Mouse (Mus musculus): ENCODE data around the gene Vps53. TPM values are rescaled to one million over a fixed set of nuclear protein-coding genes. Genes with fewer than 3 reads are reported as not detected.

The Vps53 gene
- polyA plus RNA-seq, 1 experiment from 2014 or later = 52.8 TPM

DNA sequence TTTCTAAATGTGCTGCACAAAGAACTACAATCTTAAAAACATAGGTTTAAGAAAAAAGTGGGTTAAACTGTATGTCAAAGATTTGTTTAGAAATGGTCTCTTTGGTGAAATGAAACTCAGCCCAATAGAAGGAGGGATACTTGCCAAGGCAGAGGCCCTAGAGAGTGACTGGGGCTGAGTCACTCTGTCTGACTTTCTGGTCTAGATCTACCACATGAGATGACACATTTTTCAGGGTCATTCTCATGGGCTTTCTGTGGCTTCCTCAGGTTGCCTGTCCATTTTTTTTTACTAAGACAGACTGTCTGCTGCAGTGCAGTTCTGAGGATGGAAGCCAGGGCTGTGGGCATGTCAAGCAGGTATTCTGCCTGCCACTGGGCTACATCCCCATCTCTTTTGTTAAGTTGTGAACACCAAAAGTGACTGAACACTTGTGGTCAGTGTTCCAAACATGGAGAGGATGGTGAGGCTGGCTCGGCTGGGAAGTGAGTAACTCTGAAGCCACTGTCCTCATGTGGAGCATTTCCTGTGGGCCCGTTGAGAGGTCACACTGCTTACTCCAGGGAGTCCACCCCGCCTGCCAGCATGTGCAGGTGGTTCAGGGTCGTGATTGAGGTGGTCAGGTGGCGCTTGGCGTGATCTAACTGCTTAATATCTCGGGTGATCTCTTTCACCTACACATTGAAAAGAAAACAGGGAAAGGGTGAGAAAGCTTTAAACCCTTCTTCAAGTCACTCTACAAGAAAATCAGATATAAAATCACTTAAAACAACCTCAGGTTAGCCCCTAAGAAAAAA, 43.6 kb downstream of the Vps53 start:
- peaks cover 56% of the 10 kb centered on the region for H3K36me3 ChIP-seq
- H3K9ac ChIP-seq (replicated peaks) = no peak overlapping the region

DNA sequence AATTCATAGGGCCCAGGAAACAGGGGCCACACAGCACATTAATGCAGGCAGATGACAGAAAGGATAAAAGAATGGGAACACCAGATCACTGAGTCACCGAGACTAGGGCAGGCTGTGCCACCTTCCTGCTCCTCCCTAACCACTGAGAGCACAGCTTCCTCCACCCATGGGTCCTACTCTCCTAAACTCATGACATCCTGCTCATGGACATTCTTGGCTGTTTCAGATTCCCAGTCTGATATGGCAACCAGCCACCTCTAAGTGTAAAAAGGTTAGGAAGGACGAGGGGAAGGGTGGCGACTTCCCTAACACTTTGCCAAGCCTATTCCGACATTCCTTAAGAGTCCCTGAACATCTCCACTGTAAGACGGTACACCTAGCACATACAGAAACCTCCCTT, 48.6 kb downstream of the Vps53 start:
- Histone ChIP-seq H3K9me3 (no peaks in the 10 kb centered on the region), H3K27ac (replicated peaks) (no peak overlapping the region), H3K4me1 (no peaks in the 10 kb centered on the region), H3K36me3 (peaks cover 40% of the 10 kb centered on the region), H3K27me3 (no peaks in the 10 kb centered on the region), H3K4me3 (no peak overlapping the region), H3K4me2 (replicated peaks) (no peak overlapping the region), H3K9ac (replicated peaks) (no peak overlapping the region)
- no peak for ATAC-seq (ENCODE audit: low FRiP score, low read depth)
- whole genome bisulfite sequencing = 90% methylated on average over 5 of the region's 5 CpGs

More for the DNA sequence above, 43.6 kb downstream of the Vps53 start:
- H3K4me1 ChIP-seq = no peaks in the 10 kb centered on the region
- no peaks in the 10 kb centered on the region for H3K9me3 ChIP-seq
- ATAC-seq (ENCODE audit: low FRiP score, low read depth) = no peak
- H3K27me3 ChIP-seq = no peaks in the 10 kb centered on the region
- no peak overlapping the region for H3K4me2 ChIP-seq (replicated peaks)
- H3K27ac ChIP-seq (replicated peaks) = no peak overlapping the region
- H3K4me3 ChIP-seq = no peak overlapping the region
- WGBS = 91% methylated on average over 7 of the region's 7 CpGs

DNA sequence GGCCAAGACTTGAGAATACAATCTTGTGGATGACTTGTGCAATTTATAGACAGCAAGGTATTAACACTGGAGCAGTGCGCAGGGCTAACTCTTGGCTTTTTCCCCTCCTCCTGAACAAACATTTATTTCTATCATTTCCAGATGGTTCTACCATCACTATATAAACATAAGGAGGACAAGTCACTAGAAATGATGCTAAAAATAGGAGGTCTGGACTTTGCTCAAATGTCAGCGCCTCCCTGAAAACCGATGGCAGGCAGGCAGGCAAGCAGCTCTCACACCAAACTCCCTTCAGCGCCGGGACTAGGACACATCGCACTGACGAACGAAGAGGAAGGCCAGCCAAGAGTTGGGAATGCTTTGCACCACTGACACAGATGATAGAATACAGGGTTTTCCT, 54.1 kb downstream of the Vps53 start:
- no peaks in the 10 kb centered on the region for H3K27me3 ChIP-seq
- no peak overlapping the region for H3K27ac ChIP-seq (replicated peaks)
- 89% methylated on average over 8 of the region's 8 CpGs for WGBS
- peaks cover 16% of the 10 kb centered on the region for H3K36me3 ChIP-seq
- no peak overlapping the region for H3K4me3 ChIP-seq
- no peak overlapping the region for H3K4me2 ChIP-seq (replicated peaks)
- H3K4me1 ChIP-seq = no peaks in the 10 kb centered on the region
- ATAC-seq (ENCODE audit: low FRiP score, low read depth) = no peak
- no peak overlapping the region for H3K9ac ChIP-seq (replicated peaks)
- no peaks in the 10 kb centered on the region for H3K9me3 ChIP-seq

DNA sequence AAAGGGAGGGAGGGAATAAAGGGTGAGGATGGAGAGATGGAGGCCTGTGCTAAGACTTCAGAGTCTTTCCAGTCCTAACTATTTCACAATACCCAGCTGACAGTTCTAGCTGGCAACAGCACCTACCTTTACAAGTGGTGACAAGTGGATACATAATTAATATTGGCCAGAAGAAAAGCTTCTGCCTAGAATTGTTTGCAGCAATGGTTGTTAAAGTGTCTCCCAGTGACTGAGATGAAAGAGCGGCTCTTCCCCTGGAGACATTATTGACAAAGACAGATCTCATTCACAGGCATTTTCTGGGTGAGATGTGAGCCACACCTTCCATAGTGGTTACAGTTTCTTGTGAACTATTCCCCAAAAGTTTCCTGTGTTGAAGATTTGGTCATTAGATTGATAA, 55.9 kb downstream of the Vps53 start:
- Histone ChIP-seq H3K4me3 (no peak overlapping the region), H3K9me3 (no peaks in the 10 kb centered on the region), H3K27me3 (no peaks in the 10 kb centered on the region), H3K4me1 (no peaks in the 10 kb centered on the region), H3K36me3 (peaks cover 16% of the 10 kb centered on the region), H3K4me2 (replicated peaks) (no peak overlapping the region), H3K27ac (replicated peaks) (no peak overlapping the region), H3K9ac (replicated peaks) (no peak overlapping the region)
- ATAC-seq (ENCODE audit: low FRiP score, low read depth) = no peak
- 91% methylated on average over 1 of the region's 1 CpGs for WGBS

DNA sequence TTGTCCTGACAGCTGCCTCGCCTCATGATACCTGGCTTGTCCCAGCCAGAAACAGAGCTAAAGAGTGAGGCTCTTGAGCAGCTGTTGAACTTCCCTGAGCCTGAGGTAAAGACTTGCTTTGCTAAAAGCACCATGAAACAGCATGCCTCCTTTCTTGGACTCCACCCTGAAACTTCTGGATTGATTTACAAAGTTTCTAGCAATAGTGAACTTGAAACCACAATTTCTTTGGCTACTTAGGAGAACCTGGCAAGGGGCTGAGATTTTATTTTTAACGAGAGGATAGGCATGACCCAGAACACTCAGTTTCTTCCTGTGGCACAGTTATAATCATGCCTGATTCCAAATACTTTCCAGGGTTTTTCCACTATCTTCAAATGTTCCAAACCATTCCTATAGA, 56.9 kb downstream of the Vps53 start:
- no peak overlapping the region for H3K9ac ChIP-seq (replicated peaks)
- H3K27ac ChIP-seq (replicated peaks) = no peak overlapping the region
- no peaks in the 10 kb centered on the region for H3K9me3 ChIP-seq
- no peak overlapping the region for H3K4me3 ChIP-seq
- no peak overlapping the region for H3K4me2 ChIP-seq (replicated peaks)
- no peak for ATAC-seq (ENCODE audit: low FRiP score, low read depth)
- H3K36me3 ChIP-seq = peaks cover 19% of the 10 kb centered on the region
- no peaks in the 10 kb centered on the region for H3K27me3 ChIP-seq
- WGBS = 95% methylated on average over 2 of the region's 2 CpGs
- H3K4me1 ChIP-seq = no peaks in the 10 kb centered on the region

DNA sequence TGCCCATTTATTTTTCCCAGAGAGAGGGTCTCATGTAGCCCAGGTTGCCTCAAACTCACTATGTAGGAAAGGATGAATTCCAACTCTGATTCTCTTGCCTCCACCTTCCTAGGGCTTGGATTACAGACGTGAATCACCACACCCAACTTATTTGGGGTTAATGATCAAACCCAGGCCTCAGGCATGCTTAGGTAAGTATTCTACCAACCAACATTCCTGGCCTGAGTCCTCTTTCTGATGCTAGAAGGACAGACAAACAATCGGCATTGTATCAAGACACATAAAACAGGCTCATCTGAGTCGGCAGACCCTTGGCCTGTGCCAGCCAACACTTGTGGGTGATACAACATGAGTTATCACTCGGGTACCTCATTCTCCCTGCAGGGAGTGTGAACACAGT, 58.4 kb downstream of the Vps53 start:
- no peak for ATAC-seq (ENCODE audit: low FRiP score, low read depth)
- Histone ChIP-seq H3K36me3 (peaks cover 32% of the 10 kb centered on the region), H3K27ac (replicated peaks) (no peak overlapping the region), H3K9me3 (no peaks in the 10 kb centered on the region), H3K4me2 (replicated peaks) (no peak overlapping the region), H3K9ac (replicated peaks) (no peak overlapping the region), H3K27me3 (no peaks in the 10 kb centered on the region), H3K4me1 (no peaks in the 10 kb centered on the region), H3K4me3 (no peak overlapping the region)
- WGBS = 92% methylated on average over 4 of the region's 4 CpGs

DNA sequence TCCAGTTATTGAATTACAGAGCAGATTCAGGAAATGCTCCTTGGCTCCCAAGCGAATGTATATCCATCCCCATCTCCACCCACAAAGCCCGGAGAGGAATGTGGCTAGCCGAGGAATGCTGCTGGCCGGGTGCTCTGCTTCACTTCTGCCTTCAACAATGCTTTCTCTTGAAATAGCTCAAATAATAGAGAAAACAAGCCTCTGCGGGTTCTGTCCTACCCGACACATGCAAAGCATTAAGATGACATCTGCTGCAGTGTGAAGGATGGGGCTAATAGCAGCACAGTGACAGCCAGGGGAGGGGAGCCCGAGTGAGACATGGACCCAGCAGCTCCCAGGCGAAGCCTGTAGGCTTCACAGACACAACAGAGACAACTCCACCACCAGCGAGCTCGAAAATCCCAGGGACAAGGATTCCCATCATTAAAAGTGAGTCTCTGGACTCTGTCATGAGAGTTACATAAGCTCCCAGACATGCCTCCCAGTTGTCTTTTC, 59.0 kb downstream of the Vps53 start:
- Histone ChIP-seq H3K4me1 (no peaks in the 10 kb centered on the region), H3K4me3 (no peak overlapping the region), H3K9ac (replicated peaks) (no peak overlapping the region), H3K27ac (replicated peaks) (no peak overlapping the region), H3K27me3 (no peaks in the 10 kb centered on the region), H3K9me3 (no peaks in the 10 kb centered on the region), H3K4me2 (replicated peaks) (no peak overlapping the region), H3K36me3 (peaks cover 34% of the 10 kb centered on the region)
- WGBS = 73% methylated on average over 10 of the region's 10 CpGs
- ATAC-seq (ENCODE audit: low FRiP score, low read depth) = no peak

DNA sequence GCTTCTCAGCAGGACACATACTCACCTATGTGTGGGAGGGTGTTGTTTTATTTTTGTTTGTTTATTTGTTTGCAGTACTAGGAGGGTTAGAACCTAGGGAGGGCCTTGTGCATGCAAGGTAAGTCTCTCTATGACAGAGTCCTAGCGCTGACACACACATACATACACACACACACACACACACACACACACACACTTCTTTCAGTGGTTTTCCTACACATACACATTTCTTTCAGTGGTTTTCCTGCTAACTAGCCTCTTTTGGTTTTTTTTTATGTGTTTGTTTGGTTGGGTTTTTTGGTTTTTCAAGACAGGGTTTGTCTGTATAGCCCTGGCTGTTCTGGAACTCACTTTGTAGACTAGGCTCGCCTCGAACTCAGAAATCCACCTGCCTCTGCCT, 69.0 kb downstream of the Vps53 start:
- Histone ChIP-seq H3K9me3 (no peaks in the 10 kb centered on the region), H3K27ac (replicated peaks) (no peak overlapping the region), H3K36me3 (peaks cover 20% of the 10 kb centered on the region), H3K4me2 (replicated peaks) (no peak overlapping the region), H3K27me3 (no peaks in the 10 kb centered on the region), H3K4me3 (no peak overlapping the region), H3K4me1 (no peaks in the 10 kb centered on the region), H3K9ac (replicated peaks) (no peak overlapping the region)
- ATAC-seq (ENCODE audit: low FRiP score, low read depth) = no peak
- 93% methylated on average over 3 of the region's 3 CpGs for WGBS

DNA sequence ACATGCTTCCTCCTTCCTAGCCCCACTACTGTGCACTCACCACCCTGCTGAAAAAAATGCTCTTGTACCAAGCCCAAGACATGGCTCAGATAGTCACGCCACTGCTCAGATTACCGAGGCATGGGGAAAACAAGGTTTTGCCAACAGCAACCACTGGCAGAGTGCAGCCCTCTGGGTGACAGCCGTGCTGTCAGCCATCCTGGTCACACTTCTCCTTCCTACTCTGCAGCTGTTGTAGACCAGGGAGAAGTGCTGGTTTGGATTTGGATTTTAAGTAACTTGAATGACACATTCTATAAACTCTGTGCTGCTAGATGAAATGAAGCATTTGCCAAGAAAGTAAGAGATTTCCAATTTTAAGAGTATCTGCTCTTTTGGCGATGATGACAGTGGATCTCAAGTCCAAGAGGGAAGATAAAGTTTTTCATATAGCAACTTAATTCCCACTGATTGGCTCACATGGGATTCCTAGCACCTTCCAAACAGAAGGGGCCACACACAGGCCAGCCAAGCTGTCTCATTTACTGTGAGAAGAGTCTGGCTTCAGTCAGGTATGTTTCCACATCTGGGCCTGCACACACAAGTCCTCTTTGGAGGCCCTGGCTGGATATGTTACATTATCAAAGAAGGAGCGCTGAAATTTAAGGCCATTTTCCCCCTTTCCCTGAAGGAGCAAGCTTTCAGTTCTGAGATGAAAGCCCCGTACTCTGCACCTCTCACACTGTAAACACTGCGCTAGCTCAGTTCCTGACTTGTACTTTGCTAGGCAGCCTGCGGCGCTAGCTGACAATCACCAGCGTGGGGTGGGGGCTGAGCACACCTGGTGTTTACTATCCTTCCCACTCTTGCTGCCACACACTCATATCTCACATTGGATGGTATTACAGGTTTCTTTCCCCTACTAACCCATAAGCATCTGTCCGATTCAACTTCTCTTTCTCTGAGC, 72.6 kb downstream of the Vps53 start:
- Histone ChIP-seq H3K27ac (replicated peaks) (no peak overlapping the region), H3K9me3 (no peaks in the 10 kb centered on the region), H3K36me3 (peaks cover 10% of the 10 kb centered on the region), H3K4me1 (no peaks in the 10 kb centered on the region), H3K4me2 (replicated peaks) (no peak overlapping the region), H3K9ac (replicated peaks) (no peak overlapping the region), H3K27me3 (no peaks in the 10 kb centered on the region), H3K4me3 (no peak overlapping the region)
- 89% methylated on average over 11 of the region's 11 CpGs for WGBS
- no peak for ATAC-seq (ENCODE audit: low FRiP score, low read depth)

DNA sequence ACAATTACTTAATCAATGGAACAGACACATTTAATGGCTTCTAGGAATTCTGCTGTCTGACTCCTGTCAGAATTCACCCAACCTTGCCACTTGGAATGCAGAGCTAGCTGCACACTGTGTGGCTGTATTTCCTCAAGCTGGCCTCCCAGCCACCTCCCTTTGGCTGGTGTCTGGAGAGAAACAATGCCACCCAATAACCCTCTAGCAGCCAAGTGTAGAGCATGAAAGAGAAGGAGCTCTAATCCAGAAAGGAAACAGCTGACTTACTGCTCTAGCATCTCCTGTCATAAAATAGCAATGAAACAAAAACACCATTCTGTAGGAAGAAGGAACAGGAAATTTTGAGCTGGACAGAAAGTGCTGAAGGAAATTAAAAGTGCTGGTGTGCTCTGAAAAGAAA, 78.3 kb downstream of the Vps53 start:
- ATAC-seq (ENCODE audit: low FRiP score, low read depth) = no peak
- Histone ChIP-seq H3K9ac (replicated peaks) (no peak overlapping the region), H3K4me1 (no peaks in the 10 kb centered on the region), H3K4me3 (no peak overlapping the region), H3K36me3 (peaks cover 23% of the 10 kb centered on the region), H3K27me3 (no peaks in the 10 kb centered on the region), H3K4me2 (replicated peaks) (no peak overlapping the region), H3K27ac (replicated peaks) (no peak overlapping the region), H3K9me3 (no peaks in the 10 kb centered on the region)

DNA sequence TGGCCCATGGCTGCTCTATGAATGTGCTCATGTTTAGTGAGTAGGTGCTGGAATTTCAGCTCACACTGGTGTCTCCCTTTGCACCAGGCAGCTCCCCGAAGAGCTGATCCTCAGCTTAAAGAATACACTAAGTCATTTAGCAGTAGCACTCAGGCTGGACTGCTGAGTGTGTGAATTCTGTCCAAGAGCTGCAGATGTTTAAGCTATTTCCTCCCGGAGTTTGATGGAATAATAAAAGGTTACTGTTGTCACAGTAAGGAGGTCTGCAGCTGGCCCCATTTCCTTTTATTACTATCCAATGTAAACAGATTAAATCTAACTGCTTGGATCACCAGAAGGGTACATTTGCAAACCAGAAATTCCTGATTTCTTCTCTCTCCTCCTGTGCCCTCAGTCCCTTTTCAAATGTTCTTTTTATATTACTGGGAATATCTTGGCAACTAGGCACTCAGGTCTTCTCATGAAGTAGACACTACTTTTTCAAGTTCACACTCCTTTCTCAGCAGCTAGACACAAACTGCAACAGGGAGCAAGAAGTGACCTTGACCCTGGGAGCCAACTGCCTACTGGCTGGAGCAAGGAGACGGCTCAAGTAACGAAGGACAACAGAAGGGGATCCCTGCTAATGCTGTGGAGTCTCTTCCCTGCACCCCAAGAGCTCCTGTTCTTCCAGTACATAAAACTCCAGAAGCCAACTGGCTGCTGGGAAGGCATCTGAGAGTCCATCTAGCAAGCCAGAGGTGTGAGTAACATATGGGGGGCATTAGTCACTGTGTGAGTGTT, 80.1 kb downstream of the Vps53 start:
- 76% methylated on average over 4 of the region's 4 CpGs for whole genome bisulfite sequencing
- H3K27me3 ChIP-seq = no peaks in the 10 kb centered on the region
- no peaks in the 10 kb centered on the region for H3K9me3 ChIP-seq
- ATAC-seq (ENCODE audit: low FRiP score, low read depth) = no peak
- no peak overlapping the region for H3K9ac ChIP-seq (replicated peaks)
- H3K4me3 ChIP-seq = no peak overlapping the region
- no peaks in the 10 kb centered on the region for H3K4me1 ChIP-seq
- peaks cover 17% of the 10 kb centered on the region; the same call in 1 of the 2 replicates for H3K36me3 ChIP-seq
- H3K4me2 ChIP-seq (replicated peaks) = no peak overlapping the region
- no peak overlapping the region for H3K27ac ChIP-seq (replicated peaks)
